Mouse (Mus musculus) neural tube, embryonic 14.5 days (tissue): Measurements from ENCODE around the gene Armc2. TPM values are rescaled to one million over a fixed set of nuclear protein-coding genes. Genes with fewer than 3 reads are reported as not detected.

ENCODE experiments used
- ATAC-seq: fragments of 200-750 bp; cut with Nextera tagmentation; 2 replicates; pipeline ENCODE4 v1.8.0; 2017; ENCODE audit warnings: low read depth, mild to moderate bottlenecking, moderate TSS enrichment, moderate library complexity
- H3K27ac ChIP-seq: fragments of 300-500 bp; sonication (generic); 2 replicates; pipeline ENCODE4 v1.5.1; 2014; ENCODE audit warnings: low read depth, mild to moderate bottlenecking, control low read depth, low read length, moderate library complexity, mixed read lengths
- H3K27me3 ChIP-seq: fragments of 300-500 bp; sonication (generic); 2 replicates; pipeline ENCODE4 v1.6.1; 2014; ENCODE audit warnings: low read length; ENCODE audit not compliant: control insufficient read depth, insufficient read depth
- H3K36me3 ChIP-seq: fragments of 300-500 bp; sonication (generic); 2 replicates; pipeline ENCODE4 v1.6.1; 2014; ENCODE audit warnings: low read length, mixed read lengths; ENCODE audit not compliant: control insufficient read depth, insufficient read depth
- H3K4me1 ChIP-seq: fragments of 300-500 bp; sonication (generic); 2 replicates; pipeline ENCODE4 v1.6.1; 2014; ENCODE audit warnings: low read length; ENCODE audit not compliant: control insufficient read depth, insufficient read depth
- H3K4me2 ChIP-seq: fragments of 300-500 bp; sonication (generic); 2 replicates; pipeline ENCODE4 v1.6.1; 2014; ENCODE audit warnings: mild to moderate bottlenecking, low read depth, low read length, control low read depth
- H3K4me3 ChIP-seq: fragments of 300-500 bp; sonication (generic); 2 replicates; pipeline ENCODE4 v1.5.1; 2014; ENCODE audit warnings: low read depth, low read length, control low read depth, mixed read lengths
- H3K9ac ChIP-seq: fragments of 300-500 bp; sonication (generic); replicated peaks from 2 replicates; pipeline ENCODE4 v1.6.1; 2014; ENCODE audit warnings: low read depth, mild to moderate bottlenecking, control low read depth, low read length, mixed read lengths
- H3K9me3 ChIP-seq: fragments of 300-500 bp; sonication (generic); 2 replicates; pipeline ENCODE4 v1.6.1; 2016; ENCODE audit warnings: low read length; ENCODE audit not compliant: control insufficient read depth
- WGBS: fragments of 180-500 bp; shearing (Covaris S2); extraction: QIAGEN DNeasy Blood & Tissue Kit; methylation state at CpG from one replicate; pipeline ENCODE4 v1.1.7; 2014; 5-methylcytosine and 5-hydroxymethylcytosine counted together
- polyA plus RNA-seq: library from polyadenylated mRNA; unstranded; fragments of >200 nt; fragmentation: Nextera tagmentation; extraction: Ambion mirVana; gene quantifications from 2 replicates; pipeline ENCODE4 v1.2.1, GENCODE M21; 2014

Armc2 gene
- polyA plus RNA-seq, 1 experiment from 2014 or later, result 13.1 TPM

DNA sequence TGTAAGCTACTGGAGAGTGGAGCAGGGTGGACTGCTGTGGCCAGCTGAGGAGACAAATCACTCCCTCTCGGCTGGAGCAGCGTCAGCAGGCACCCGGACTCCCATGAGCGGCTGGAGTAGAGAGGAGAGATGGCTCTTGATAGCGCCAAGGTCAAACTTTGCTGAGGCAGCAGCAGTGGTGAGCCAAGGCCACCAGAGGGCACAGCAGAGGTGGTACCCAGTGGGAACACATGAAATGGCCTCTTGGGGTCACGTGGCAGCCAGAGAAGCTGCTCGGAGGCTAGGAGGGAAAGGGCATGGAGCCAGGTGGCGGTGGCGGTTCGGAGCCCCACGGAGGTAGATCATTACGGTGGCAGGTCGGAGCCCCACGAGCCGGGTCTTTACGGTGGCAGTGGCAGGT, 12.8 kb upstream of the Armc2 start:
- Histone ChIP-seq H3K36me3 (no peaks in the 10 kb centered on the region), H3K4me2 (peak overlapping the region; percentile 23; the same call in 1 of the 2 replicates), H3K9me3 (no peaks in the 10 kb centered on the region), H3K9ac (no peak overlapping the region), H3K27ac (no peak overlapping the region), H3K4me3 (no peak overlapping the region), H3K4me1 (no peaks in the 10 kb centered on the region; the same call in 1 of the 2 replicates), H3K27me3 (no peaks in the 10 kb centered on the region)
- peak; percentile 54; the same call in 1 of the 2 replicates for ATAC-seq
- 12% methylated on average over 16 of the region's 16 CpGs for WGBS

DNA sequence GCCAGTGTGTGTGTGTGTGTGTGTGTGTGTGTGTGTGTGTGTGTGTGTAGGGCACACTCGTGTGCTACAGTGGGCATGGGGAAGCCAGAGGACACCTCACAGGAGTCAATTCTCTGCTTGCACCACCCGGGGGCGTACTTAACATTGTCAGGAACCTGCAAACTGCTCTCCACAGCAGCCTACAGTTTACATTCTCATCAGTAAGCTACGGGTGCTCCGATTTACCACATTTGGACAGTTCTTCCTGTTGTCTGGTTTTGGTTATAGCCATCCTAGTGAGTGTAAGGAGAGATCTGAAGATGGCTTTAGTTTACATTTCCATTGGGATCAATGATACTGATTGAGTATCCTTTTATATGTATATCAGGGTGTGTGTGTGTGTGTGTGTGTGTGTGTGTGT, 11.3 kb upstream of the Armc2 start:
- no peak overlapping the region for H3K27ac ChIP-seq
- H3K4me3 ChIP-seq, result no peak overlapping the region
- ATAC-seq, result no peak
- no peaks in the 10 kb centered on the region; the same call in 1 of the 2 replicates for H3K4me1 ChIP-seq
- WGBS, result 80% methylated on average over 5 of the region's 5 CpGs
- H3K36me3 ChIP-seq, result no peaks in the 10 kb centered on the region
- H3K9me3 ChIP-seq, result no peaks in the 10 kb centered on the region
- H3K9ac ChIP-seq, result no peak overlapping the region
- H3K4me2 ChIP-seq, result no peak overlapping the region
- H3K27me3 ChIP-seq, result no peaks in the 10 kb centered on the region

DNA sequence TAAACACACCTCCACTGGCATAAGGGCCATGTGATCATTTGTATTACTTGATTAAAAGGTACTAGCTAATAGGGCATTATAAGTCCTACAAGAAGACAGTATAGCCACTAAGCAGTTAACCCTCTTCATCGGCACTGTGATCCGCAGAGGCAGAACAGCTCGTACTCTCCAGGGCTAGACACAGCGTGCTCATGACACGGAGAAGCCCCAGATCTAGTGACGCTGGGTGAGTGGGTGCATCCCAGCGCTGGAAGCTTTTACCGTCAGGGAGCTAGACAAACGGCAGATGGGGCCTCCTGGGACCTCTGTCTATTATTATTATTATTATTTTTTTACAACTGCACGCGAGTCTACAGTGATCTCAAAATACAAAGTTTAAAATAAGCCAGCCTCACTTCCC, 9.1 kb upstream of the Armc2 start:
- ATAC-seq, result no peak
- H3K27me3 ChIP-seq, result no peaks in the 10 kb centered on the region
- H3K9me3 ChIP-seq, result no peaks in the 10 kb centered on the region
- no peaks in the 10 kb centered on the region for H3K36me3 ChIP-seq
- H3K9ac ChIP-seq, result no peak overlapping the region
- no peak overlapping the region for H3K27ac ChIP-seq
- H3K4me2 ChIP-seq, result no peak overlapping the region
- 74% methylated on average over 11 of the region's 11 CpGs for WGBS
- no peak overlapping the region for H3K4me3 ChIP-seq
- H3K4me1 ChIP-seq, result no peaks in the 10 kb centered on the region; the same call in 1 of the 2 replicates

DNA sequence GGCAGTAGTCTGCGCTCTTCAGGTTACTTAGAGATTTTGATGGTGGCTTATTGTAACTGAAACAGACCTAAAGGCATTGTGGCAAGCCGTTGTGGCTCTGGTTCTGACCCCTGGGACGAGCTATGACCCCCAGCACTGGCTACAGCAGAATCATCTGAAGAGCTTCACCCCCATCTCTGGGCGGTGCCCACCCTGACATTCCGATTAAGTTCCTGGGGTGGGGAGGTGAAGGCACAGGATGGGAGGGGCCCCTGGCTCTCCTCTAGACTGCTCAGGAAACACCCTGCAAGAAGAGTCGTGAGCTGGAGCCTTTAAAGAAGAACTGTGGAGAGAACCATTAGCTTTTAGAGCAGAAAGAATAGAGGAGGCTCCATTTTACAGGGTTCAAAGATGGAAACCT, 6.2 kb upstream of the Armc2 start:
- no peaks in the 10 kb centered on the region for H3K9me3 ChIP-seq
- ATAC-seq, result no peak
- WGBS, result 70% methylated on average over 6 of the region's 6 CpGs

DNA sequence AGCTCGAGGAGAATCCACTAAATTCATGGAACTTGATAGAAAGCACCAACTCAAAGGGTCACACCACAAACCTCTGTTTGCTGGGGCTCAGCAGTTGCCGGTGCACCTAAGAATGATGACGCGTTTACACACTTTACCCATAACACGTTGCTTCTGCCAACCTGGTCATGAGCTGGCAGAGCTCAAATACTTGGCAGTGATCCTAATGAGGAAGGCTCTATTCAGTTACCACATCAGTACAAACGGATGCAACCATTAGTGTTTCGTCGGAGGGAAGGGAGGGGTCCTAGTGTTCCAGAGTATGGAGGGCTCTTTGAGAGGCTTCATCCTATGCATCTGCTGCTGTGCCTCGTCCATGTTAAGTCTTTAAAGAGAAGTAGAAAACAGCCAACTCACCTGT, 3.3 kb upstream of the Armc2 start:
- ATAC-seq, result no peak
- no peak overlapping the region for H3K9ac ChIP-seq
- H3K4me3 ChIP-seq, result no peak overlapping the region
- H3K27ac ChIP-seq, result no peak overlapping the region
- H3K36me3 ChIP-seq, result no peaks in the 10 kb centered on the region
- H3K4me2 ChIP-seq, result no peak overlapping the region
- 0 out of 2 replicates have a peak, but pooled peaks cover 2% of the 10 kb centered on the region for H3K27me3 ChIP-seq
- no peaks in the 10 kb centered on the region for H3K9me3 ChIP-seq
- WGBS, result 68% methylated on average over 9 of the region's 9 CpGs
- H3K4me1 ChIP-seq, result no peaks in the 10 kb centered on the region

More for the DNA sequence above, 6.2 kb upstream of the Armc2 start:
- no peaks in the 10 kb centered on the region for H3K36me3 ChIP-seq
- no peak overlapping the region for H3K27ac ChIP-seq
- no peaks in the 10 kb centered on the region for H3K27me3 ChIP-seq
- no peak overlapping the region for H3K9ac ChIP-seq
- no peak overlapping the region for H3K4me2 ChIP-seq
- no peaks in the 10 kb centered on the region for H3K4me1 ChIP-seq
- H3K4me3 ChIP-seq, result no peak overlapping the region

DNA sequence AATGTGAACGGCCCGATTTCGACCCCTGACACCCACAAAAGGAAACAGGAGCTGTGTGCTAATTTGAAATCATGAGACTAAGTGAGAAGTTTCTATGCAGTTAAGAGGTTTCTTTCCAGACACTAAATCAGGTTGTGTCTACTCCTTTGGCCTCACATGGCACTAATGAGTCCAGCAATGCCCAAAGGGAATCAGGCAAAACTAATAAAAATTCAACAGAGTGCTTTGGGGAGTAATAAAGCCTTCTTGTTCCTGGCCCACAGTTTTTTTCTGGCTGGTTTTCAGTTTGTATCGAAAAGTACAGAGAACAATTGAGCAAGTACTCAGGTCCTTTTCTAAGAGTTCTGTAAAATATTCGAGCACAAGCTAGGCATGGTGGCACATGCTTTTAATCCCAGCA, 4.2 kb downstream of the Armc2 start:
- H3K9ac ChIP-seq, result no peak overlapping the region
- 57% methylated on average over 5 of the region's 5 CpGs for WGBS
- H3K36me3 ChIP-seq, result no peaks in the 10 kb centered on the region
- no peaks in the 10 kb centered on the region for H3K4me1 ChIP-seq
- H3K27ac ChIP-seq, result no peak overlapping the region
- no peak for ATAC-seq
- 0 out of 2 replicates have a peak, but pooled peaks cover 2% of the 10 kb centered on the region for H3K27me3 ChIP-seq
- no peak overlapping the region for H3K4me3 ChIP-seq
- H3K9me3 ChIP-seq, result no peaks in the 10 kb centered on the region
- no peak overlapping the region for H3K4me2 ChIP-seq

DNA sequence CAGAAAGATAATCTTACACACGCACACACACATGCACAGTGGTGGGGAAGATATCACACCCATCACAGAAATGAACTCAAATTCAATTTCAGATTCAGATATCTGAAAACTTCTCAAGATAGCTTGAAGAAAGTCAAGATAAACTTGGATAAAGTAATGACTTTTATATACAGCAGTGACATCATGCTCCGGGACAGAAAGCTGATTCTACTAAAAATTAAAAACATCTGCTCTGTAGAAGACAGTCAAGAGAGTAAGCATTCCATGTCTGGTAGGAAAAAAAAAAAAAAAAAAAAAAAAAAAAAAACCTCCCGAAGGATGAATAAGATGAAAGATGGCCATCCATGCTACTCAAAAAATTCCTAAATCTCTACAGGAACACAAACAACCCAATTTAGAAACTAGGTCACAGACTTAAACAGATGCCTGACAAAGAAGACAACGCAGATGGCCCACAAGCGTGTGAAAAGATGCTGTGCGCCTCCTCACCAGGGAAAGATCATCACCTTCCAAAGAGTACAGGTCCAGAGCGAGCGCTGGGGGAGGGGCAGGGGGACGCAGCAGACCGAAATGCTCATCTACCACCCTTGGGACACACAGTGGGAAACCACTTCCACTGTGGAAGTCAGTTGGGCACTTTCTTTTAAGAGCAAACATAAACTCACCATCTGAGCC, 7.3 kb downstream of the Armc2 start:
- Histone ChIP-seq H3K36me3 (no peaks in the 10 kb centered on the region), H3K9me3 (no peaks in the 10 kb centered on the region), H3K4me1 (no peaks in the 10 kb centered on the region), H3K27ac (no peak overlapping the region), H3K4me3 (no peak overlapping the region), H3K4me2 (no peak overlapping the region), H3K9ac (no peak overlapping the region), H3K27me3 (no peaks in the 10 kb centered on the region)
- 83% methylated on average over 10 of the region's 10 CpGs for WGBS
- ATAC-seq, result no peak

DNA sequence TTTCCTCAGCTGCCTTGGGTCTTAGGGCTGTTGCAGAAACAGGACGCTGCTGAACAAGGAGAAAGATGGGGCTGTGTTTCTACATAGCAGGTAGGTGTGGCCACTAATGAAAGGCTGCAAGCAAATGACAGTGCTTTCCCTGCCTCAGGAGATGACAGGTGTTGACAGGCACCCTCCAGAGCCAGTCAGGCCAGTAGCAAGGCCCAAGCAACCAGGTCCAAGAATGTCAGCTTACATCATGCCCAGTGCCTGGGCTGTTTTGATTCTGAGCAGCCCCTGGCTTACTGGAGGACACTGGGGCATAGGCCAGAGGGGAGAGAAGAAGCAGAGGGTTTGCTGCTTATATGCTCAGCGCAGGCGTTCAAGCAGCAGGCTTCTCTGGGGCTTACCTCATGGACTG, 13.0 kb downstream of the Armc2 start:
- 84% methylated on average over 3 of the region's 3 CpGs for WGBS
- Histone ChIP-seq H3K4me2 (no peak overlapping the region), H3K4me3 (no peak overlapping the region), H3K27me3 (no peaks in the 10 kb centered on the region), H3K9ac (no peak overlapping the region), H3K36me3 (no peaks in the 10 kb centered on the region), H3K4me1 (no peaks in the 10 kb centered on the region), H3K27ac (no peak overlapping the region), H3K9me3 (no peaks in the 10 kb centered on the region)
- no peak for ATAC-seq

DNA sequence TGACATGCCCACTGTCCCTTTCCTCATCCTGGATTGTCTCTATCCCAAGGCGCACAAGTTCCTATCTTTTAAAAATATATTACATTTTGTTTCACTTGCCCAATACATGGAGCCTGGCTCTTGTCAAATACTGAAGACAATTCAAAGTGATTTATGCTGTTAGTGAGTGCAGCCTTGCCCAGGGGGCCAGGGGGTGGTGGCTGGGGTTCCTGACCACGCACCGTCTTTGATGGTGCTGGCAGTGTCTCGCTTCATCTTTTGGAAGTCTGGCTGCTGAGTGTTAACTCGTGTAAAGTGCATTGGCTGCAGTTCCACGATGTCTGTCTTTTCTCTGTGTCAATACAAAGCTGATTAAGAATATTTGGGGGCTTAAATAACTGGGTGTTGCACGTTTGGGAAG, 13.6 kb downstream of the Armc2 start:
- 72% methylated on average over 7 of the region's 7 CpGs for WGBS
- Histone ChIP-seq H3K4me1 (no peaks in the 10 kb centered on the region), H3K4me2 (no peak overlapping the region), H3K9ac (no peak overlapping the region), H3K4me3 (no peak overlapping the region), H3K27me3 (no peaks in the 10 kb centered on the region), H3K9me3 (no peaks in the 10 kb centered on the region), H3K36me3 (no peaks in the 10 kb centered on the region), H3K27ac (no peak overlapping the region)
- ATAC-seq, result no peak
